Mouse (Mus musculus) heart, embryonic 12.5 days (tissue): ENCODE measurements around the gene Pigr. TPM values are rescaled to one million over a fixed set of nuclear protein-coding genes. Genes with fewer than 3 reads are reported as not detected.

ENCODE experiments used
- ATAC-seq: fragments of 200-750 bp; cut with Nextera tagmentation; 2 replicates; pipeline ENCODE4 v1.8.0; 2017; ENCODE audit warnings: moderate TSS enrichment, moderate library complexity; ENCODE audit not compliant: insufficient number of reproducible peaks, low FRiP score
- H3K27ac ChIP-seq: fragments of 300-500 bp; sonication (generic); 2 replicates; pipeline ENCODE4 v1.5.1; 2016; ENCODE audit warnings: mild to moderate bottlenecking, moderate library complexity; ENCODE audit not compliant: poor library complexity, severe bottlenecking
- H3K27me3 ChIP-seq: fragments of 300-500 bp; sonication (generic); replicated peaks from 2 replicates; pipeline ENCODE4 v1.6.1; 2016; ENCODE audit warnings: mild to moderate bottlenecking, moderate library complexity
- H3K36me3 ChIP-seq: fragments of 300-500 bp; sonication (generic); 2 replicates; pipeline ENCODE4 v1.6.1; 2016; ENCODE audit warnings: mild to moderate bottlenecking, moderate library complexity
- H3K4me1 ChIP-seq: fragments of 300-500 bp; sonication (generic); replicated peaks from 2 replicates; pipeline ENCODE4 v1.6.1; 2016; ENCODE audit warnings: mild to moderate bottlenecking
- H3K4me2 ChIP-seq: fragments of 300-500 bp; sonication (generic); 2 replicates; pipeline ENCODE4 v1.6.1; 2016; ENCODE audit warnings: mild to moderate bottlenecking, moderate library complexity
- H3K4me3 ChIP-seq: fragments of 300-500 bp; sonication (generic); 2 replicates; pipeline ENCODE4 v1.5.1; 2016; ENCODE audit warnings: mild to moderate bottlenecking
- H3K9ac ChIP-seq: fragments of 300-500 bp; sonication (generic); 2 replicates; pipeline ENCODE4 v1.6.1; 2016; ENCODE audit warnings: mild to moderate bottlenecking, moderate library complexity
- H3K9me3 ChIP-seq: fragments of 300-500 bp; sonication (generic); replicated peaks from 2 replicates; pipeline ENCODE4 v1.6.1; 2016; ENCODE audit warnings: mild to moderate bottlenecking, moderate library complexity
- whole genome bisulfite sequencing: fragments of 180-500 bp; shearing (Covaris S2); methylation state at CpG from one replicate; pipeline ENCODE4 v1.1.7; 2016; 5-methylcytosine and 5-hydroxymethylcytosine counted together
- polyA plus RNA-seq: library from polyadenylated mRNA; unstranded; fragments of >200 nt; fragmentation: Nextera tagmentation; extraction: Ambion mirVana; gene quantifications from 2 replicates; pipeline ENCODE4 v1.2.1, GENCODE M21; 2016

The Pigr gene
- polyA plus RNA-seq, 1 experiment from 2014 or later = not detected

DNA sequence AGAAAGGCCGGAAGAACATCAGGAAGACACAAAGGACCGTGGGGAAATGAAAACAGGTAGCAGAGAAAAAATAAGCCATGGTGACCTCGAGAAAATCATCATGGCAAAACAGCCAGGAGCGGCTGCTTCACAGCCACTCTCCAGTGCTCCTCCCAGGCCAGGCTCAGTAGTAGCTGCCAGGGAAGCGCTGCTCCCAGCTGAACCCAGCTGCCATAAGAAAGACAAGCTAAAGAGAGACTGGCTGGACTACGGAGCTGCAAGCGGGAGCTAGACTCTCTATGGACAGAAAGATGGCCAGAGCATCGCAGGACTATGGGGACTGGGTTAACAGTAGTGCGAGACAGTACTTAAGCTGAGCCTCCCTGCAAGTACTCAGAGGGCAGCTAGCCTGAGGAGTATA lies 28.3 kb downstream of the Pigr start:
- no peaks in the 10 kb centered on the region for H3K9me3 ChIP-seq
- H3K4me1 ChIP-seq = 0 out of 2 replicates have a peak, but pooled peaks cover 6% of the 10 kb centered on the region
- ATAC-seq = no peak
- no peak overlapping the region for H3K9ac ChIP-seq
- no peak overlapping the region for H3K27ac ChIP-seq
- H3K4me2 ChIP-seq = no peak overlapping the region
- 82% methylated on average over 9 of the region's 9 CpGs for WGBS
- no peaks in the 10 kb centered on the region for H3K36me3 ChIP-seq
- no peak overlapping the region for H3K4me3 ChIP-seq
- no peaks in the 10 kb centered on the region for H3K27me3 ChIP-seq

DNA sequence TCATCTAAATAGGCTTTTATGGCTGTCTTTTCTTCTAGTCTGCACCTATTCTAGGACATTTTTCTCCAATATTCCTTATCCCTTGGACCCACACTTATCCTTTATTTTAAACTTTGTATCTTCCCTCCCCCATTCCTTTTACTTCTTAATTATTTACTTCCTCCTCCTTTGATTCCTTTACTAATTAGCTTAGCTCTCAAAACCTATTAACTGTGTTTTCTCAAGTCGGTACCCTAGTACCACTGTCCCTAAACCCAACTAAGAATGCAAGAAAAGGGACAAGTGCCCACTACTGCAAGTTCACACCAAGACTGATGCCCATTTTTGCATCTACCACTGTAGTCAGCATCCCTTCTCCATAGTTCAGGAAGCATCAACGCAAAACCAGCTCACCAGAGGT lies 29.2 kb downstream of the Pigr start:
- no peak for ATAC-seq
- no peaks in the 10 kb centered on the region for H3K36me3 ChIP-seq
- H3K4me2 ChIP-seq = no peak overlapping the region
- no peak overlapping the region for H3K4me3 ChIP-seq
- no peaks in the 10 kb centered on the region for H3K27me3 ChIP-seq
- no peak overlapping the region for H3K9ac ChIP-seq
- 79% methylated on average over 2 of the region's 2 CpGs for WGBS
- H3K4me1 ChIP-seq = 0 out of 2 replicates have a peak, but pooled peaks cover 1% of the 10 kb centered on the region
- no peaks in the 10 kb centered on the region for H3K9me3 ChIP-seq
- no peak overlapping the region for H3K27ac ChIP-seq

DNA sequence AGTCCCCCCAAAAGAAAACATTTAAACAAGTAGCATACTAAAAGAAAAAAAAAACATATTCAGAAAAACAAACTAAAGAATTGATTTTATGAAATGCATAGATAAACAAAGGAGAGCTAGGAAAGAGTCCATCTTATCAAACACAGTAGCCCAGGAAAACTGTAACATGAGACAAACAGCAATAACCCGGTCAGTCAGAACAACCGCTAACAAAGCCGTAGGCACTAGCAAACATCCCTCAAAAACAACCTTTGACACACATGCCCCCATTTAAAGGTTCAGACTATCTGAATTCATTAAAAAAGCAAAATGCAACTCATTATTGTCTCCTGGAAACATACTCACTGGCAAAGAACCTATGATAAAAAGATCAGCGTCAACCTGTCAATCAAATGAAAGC lies 31.0 kb downstream of the Pigr start:
- H3K27ac ChIP-seq = no peak overlapping the region

DNA sequence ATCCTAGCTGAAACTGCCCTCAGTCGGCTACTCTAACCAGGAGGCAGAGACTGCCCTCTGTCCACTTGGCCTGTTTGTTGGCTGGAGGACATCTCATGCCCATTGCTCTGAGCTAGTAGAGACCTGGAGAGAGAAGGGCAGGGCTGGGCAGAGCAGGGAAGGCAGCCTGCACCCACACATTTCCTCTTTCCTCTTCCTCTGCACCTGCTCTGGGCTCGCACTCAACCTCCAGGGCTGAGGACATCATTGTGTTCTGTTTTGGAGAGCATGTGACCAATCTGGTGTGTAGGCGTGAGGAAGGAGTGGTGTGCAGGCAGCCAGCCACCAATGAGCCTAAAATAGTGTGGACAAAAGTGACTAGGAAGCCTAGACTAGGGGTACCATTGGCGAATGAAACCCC lies 37.8 kb downstream of the Pigr start:
- no peak overlapping the region for H3K4me2 ChIP-seq
- no peak for ATAC-seq
- H3K9me3 ChIP-seq = no peaks in the 10 kb centered on the region
- no peak overlapping the region for H3K4me3 ChIP-seq
- no peak overlapping the region for H3K27ac ChIP-seq
- 74% methylated on average over 4 of the region's 4 CpGs for WGBS
- no peak overlapping the region for H3K9ac ChIP-seq
- no peaks in the 10 kb centered on the region for H3K36me3 ChIP-seq
- no peaks in the 10 kb centered on the region for H3K4me1 ChIP-seq
- H3K27me3 ChIP-seq = no peaks in the 10 kb centered on the region

More for the DNA sequence above, 31.0 kb downstream of the Pigr start:
- Histone ChIP-seq H3K4me3 (no peak overlapping the region), H3K27me3 (no peaks in the 10 kb centered on the region), H3K4me1 (no peaks in the 10 kb centered on the region), H3K36me3 (no peaks in the 10 kb centered on the region), H3K9me3 (no peaks in the 10 kb centered on the region), H3K4me2 (no peak overlapping the region), H3K9ac (no peak overlapping the region)
- no peak for ATAC-seq
- 80% methylated on average over 4 of the region's 4 CpGs for WGBS

DNA sequence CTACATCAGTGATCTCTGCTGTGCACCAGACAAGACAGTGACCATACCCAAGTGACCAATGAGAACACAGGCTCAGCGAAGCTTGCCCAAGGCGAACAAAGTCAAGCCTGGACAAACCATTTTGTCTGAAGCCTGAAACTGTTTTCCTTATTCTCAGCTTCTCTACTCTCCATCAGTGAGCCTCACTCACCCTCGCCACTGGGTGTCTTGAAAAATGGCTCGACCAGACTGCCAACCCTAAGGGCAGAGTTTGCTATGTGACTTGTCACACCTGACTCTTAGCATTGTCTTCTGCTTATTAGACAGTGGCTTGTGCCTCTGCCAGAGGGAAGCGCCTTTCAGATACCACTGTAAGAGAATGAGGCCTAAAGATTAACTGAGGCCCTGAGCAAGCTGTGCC lies 38.3 kb downstream of the Pigr start:
- H3K36me3 ChIP-seq = no peaks in the 10 kb centered on the region
- no peaks in the 10 kb centered on the region for H3K4me1 ChIP-seq
- H3K27me3 ChIP-seq = no peaks in the 10 kb centered on the region
- ATAC-seq = no peak
- 86% methylated on average over 5 of the region's 5 CpGs for WGBS
- H3K27ac ChIP-seq = no peak overlapping the region
- H3K9ac ChIP-seq = no peak overlapping the region
- H3K9me3 ChIP-seq = no peaks in the 10 kb centered on the region
- no peak overlapping the region for H3K4me3 ChIP-seq
- no peak overlapping the region for H3K4me2 ChIP-seq

DNA sequence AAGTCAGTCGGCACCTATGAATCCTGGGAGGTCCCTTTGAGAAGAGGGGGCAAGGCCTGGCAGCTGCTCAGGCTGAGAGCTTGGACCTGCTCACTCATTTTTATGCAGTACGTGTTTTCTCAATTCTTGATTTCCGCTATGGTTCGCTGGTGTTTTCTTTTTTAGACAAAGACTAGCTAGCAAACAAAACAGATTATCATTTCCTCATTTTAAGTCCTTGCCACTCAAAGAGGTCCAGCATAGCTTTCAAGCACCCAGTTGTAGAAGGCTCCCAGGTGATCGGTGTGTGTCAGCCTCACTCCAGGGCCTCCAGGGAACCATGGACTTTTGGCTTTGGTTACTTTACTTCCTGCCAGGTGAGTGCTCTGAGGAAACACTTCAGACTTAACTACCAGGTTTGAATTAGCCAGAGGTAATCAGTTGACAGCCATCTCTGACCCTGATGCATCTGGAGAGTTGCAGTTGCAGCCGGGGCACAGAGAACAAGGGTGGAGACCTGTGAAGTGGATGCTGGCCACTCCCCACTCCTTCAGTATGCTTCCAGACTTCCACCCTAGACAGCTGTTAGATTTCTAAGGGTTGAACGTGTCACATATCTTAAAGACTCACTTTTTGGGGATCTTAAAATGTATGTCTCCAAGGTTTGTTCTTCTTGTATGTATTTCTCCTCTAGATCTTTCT lies 39.2 kb downstream of the Pigr start, which contains the start of gene Fcmr:
Fcmr (plus strand) TSS at position 129 of the 681 bp plus-strand sequence.
- Histone ChIP-seq H3K9me3 (no peaks in the 10 kb centered on the region), H3K27me3 (no peaks in the 10 kb centered on the region), H3K27ac (no peak within 1 kb of the TSS), H3K9ac (no peak within 1 kb of the TSS), H3K4me1 (no peaks in the 10 kb centered on the region), H3K4me3 (no peak within 1 kb of the TSS), H3K4me2 (no peak within 1 kb of the TSS), H3K36me3 (no peaks in the 10 kb centered on the region)
- WGBS = 78% methylated on average over 7 of the region's 7 CpGs
- no peak for ATAC-seq

DNA sequence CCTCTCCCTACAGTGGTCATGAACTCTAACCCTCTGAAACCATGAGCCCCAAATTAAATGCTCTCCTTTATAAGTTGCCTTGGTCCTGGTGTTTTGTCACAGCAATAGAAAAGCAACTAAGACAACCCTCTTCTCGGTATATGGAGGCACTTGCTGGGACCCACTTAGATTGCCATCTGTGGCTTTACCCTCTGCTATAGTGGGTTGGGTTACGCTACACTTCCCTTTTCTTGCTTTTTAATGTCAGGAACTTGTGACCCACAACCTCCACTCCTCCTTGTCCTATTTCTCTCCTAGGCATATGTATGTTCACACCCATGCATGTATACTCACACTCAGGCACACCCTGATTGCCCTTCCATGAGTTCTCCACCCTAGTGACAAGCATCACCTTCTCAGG lies 46.4 kb downstream of the Pigr start:
- no peak for ATAC-seq
- H3K36me3 ChIP-seq = no peaks in the 10 kb centered on the region
- no peak overlapping the region for H3K27ac ChIP-seq
- no peak overlapping the region for H3K4me3 ChIP-seq
- H3K4me1 ChIP-seq = peaks cover under 1% of the 10 kb centered on the region
- H3K27me3 ChIP-seq = peaks cover 9% of the 10 kb centered on the region
- no peak overlapping the region for H3K4me2 ChIP-seq
- no peaks in the 10 kb centered on the region for H3K9me3 ChIP-seq
- H3K9ac ChIP-seq = no peak overlapping the region
- WGBS = 85% methylated on average over 2 of the region's 2 CpGs

DNA sequence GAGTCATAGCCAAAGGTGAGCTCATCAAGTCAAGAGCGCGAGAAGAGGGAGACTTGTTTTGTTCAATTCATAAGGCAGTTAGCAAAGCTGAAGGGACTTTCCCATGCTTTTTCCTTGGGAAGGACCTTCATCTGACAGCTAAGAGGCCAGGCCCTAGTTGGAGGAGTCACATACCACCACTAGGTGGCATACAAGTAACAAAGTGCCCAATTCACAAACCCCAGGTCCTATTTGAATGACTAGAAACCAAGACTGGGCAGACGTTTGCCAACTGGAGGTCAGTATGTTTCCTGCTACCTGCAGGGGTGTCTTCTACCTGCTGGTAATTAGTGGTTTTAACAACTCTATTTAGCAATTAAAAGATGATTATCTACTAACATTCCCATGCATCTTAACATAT lies 48.7 kb downstream of the Pigr start:
- Histone ChIP-seq H3K9me3 (no peaks in the 10 kb centered on the region), H3K4me2 (no peak overlapping the region), H3K36me3 (no peaks in the 10 kb centered on the region), H3K4me3 (no peak overlapping the region), H3K27me3 (peaks cover 28% of the 10 kb centered on the region), H3K27ac (no peak overlapping the region), H3K4me1 (peaks cover 6% of the 10 kb centered on the region), H3K9ac (no peak overlapping the region)
- 39% methylated on average over 3 of the region's 3 CpGs for WGBS
- no peak; the same call in 1 of the 2 replicates for ATAC-seq

DNA sequence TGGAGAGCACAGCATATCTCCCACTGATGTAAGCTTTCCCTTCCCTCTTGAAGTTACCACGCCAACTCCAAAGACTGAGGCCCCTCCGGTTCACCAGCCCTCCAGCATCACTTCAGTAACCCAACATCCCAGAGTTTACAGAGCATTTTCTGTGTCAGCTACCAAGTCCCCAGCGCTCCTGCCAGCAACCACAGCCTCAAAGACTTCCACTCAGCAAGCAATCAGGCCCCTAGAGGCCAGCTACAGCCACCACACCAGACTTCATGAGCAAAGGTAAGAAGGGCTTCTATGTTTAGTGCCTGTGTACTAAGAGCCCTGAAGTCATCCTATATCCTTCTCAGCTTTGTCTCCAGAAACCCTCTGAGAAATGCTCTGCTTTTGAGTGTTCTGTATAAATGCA lies 49.4 kb downstream of the Pigr start:
- WGBS = 64% methylated on average over 3 of the region's 3 CpGs
- H3K9me3 ChIP-seq = no peaks in the 10 kb centered on the region
- ATAC-seq = no peak
- no peak overlapping the region for H3K27ac ChIP-seq
- H3K9ac ChIP-seq = no peak overlapping the region
- no peak overlapping the region for H3K4me3 ChIP-seq
- H3K4me1 ChIP-seq = peaks cover 6% of the 10 kb centered on the region
- H3K27me3 ChIP-seq = peaks cover 30% of the 10 kb centered on the region
- no peak overlapping the region for H3K4me2 ChIP-seq
- H3K36me3 ChIP-seq = no peaks in the 10 kb centered on the region

DNA sequence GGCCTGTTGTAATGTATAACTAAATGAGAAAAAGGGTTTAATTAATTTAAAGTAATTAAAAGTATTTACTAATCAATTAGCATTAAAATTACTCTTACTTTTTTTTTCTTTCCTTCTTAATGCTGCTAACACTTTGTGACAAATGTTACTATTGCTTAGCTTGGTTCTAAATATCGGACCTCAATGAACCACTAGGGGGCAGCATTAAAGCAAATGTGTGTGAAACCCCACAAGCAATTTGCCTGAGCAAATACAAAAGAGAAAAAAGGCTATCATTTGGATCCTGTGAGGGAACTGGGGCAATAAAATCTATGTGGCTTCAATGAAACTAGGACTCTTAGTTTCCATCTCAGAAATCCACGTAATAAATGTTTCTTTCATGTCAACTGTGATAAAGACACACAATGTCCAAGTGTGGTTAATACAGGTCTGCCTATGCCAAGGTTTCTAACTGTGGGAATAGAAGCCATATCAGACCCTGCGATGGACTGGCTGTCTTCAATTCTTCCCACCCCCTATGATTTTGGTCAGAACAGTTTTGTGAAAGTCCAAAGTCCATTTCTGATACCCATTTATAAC lies 50.5 kb downstream of the Pigr start:
- H3K27me3 ChIP-seq = peaks cover 30% of the 10 kb centered on the region
- no peaks in the 10 kb centered on the region for H3K9me3 ChIP-seq
- ATAC-seq = no peak
- H3K4me2 ChIP-seq = no peak overlapping the region
- no peak overlapping the region for H3K4me3 ChIP-seq
- H3K9ac ChIP-seq = no peak overlapping the region
- 20% methylated on average over 3 of the region's 3 CpGs for WGBS
- H3K36me3 ChIP-seq = no peaks in the 10 kb centered on the region
- no peak overlapping the region for H3K27ac ChIP-seq
- peaks cover 6% of the 10 kb centered on the region for H3K4me1 ChIP-seq

DNA sequence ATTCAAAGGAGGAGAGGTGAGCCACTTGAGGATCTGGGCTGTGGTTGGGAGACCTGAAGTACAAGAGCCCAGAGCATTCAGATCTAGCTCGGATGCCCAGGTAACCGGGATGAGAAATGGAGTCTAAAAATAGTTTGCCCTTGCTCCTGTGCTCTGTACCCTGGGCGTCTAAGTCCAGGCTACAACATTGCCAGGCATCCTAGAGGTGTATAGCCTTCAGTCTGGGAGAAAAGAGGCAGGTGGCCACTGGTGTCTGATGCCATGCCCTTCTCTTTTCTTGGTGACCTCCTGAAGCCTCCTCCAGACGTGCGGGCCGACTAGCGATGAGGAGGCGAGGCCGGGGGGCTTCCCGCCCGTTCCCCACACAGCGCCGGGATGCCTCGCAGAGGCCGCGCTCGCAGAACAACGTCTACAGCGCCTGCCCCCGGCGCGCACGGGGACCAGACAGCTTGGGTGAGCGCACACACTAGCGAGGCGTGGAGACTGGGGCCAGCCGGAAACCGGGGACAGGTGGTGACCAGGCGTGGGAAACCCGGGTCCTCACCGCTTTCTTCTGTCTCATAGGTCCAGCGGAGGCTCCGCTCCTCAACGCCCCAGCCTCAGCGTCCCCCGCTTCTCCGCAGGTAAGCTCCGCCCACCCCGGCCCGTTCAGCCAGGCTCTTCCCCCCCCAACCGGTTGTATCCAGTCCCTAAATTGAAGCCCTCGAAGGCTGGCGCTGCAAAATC lies 51.6 kb downstream of the Pigr start:
- no peaks in the 10 kb centered on the region for H3K36me3 ChIP-seq
- peak; percentile 42; the same call in 1 of the 2 replicates for ATAC-seq
- peak overlapping the region; percentile 55 for H3K9ac ChIP-seq
- H3K27ac ChIP-seq = no peak overlapping the region
- WGBS = 2% methylated on average over 43 of the region's 43 CpGs
- H3K4me2 ChIP-seq = peak overlapping the region; percentile 94
- H3K9me3 ChIP-seq = no peaks in the 10 kb centered on the region
- H3K4me3 ChIP-seq = peak overlapping the region; percentile 55
- peaks cover 36% of the 10 kb centered on the region for H3K27me3 ChIP-seq
- H3K4me1 ChIP-seq = peaks cover 6% of the 10 kb centered on the region
